Mouse (Mus musculus) G1E (cell line): ENCODE results near the gene Tcp11.

Source experiments
- CTCF ChIP-seq: IDR thresholded peaks from 2 replicates; pipeline ENCODE4 v1.5.1; 2012; ENCODE audit warnings: low read depth, low read length, inconsistent platforms, mixed read lengths
- GATA1 ChIP-seq: IDR thresholded peaks from 2 replicates; pipeline ENCODE4 v1.6.1; 2012; ENCODE audit warnings: borderline replicate concordance, low read length, inconsistent platforms, mixed read lengths
- GATA2 ChIP-seq: IDR thresholded peaks from 2 replicates; pipeline ENCODE4 v1.6.1; 2012; ENCODE audit warnings: low read depth, low read length, inconsistent platforms, borderline replicate concordance

- TF ChIP-seq GATA1 (no peak), CTCF (no peak), GATA2 (no peak)
These were observed 43.2 kb upstream of the Tcp11 start for GRCm38 (mm10) chr17:28123627-28124026.
